Mouse (Mus musculus): ENCODE data around the gene Rras2.

Rras2 gene

DNA sequence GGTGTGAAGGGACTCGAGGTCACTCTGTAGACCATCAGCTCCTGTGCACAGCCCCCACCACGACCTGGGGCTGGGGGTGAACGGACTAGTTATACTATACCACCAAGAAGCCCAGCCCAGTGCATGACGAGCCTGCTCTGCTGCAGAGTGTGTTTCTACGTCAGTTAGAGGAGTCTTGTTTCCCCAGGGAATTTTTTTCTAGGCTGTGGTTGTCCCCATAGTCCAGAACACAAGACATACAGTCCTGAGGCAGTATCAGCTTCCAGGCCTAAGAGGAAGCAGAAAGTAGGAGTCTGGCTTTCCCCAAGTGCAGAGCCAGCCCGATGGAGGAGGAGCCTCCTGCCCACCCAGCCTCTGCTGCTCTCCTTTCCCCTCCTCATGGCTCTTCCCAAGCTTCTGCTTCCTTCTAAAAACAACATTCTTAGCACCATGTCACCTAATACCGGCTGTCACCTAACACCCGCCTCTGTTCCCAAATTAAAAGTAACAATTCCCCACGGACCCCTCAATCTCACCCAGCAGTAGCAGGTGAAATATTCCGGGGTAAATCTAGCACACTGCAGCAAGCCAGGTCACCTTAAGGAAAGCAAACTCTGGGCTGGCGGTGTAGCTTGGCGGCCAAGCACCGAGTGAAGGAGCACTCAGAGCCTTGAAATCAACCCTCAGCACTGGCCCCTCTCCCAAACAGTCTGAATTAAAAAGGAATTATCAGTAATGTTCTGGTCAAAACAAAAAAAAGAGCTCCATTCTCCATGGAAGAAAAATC, 45.5 kb downstream of the Rras2 start:
- peak in 1 of 2 experiments; percentile 41 for DNase-seq (ENCODE audit: low spot score in 2 of 2)

DNA sequence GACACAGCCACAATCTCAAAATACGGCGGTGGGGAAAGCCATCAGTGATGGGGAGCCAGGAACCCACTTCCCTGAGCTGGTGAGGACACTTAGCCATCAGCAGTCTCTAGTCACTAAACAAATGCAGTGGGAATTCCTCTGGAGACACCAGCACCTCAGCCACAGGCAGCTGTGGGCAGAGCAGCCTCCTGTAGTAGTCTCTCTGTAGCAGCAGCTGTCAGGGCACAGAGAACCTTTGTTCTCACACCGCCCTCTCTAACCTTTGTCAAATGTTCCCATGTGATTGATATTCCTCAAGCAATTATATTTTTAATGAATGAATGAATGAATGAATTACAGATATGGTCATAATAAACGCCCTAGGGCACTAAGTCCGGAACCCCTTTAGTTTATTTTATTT, 46.2 kb downstream of the Rras2 start:
- DNase-seq (ENCODE audit: low spot score in 2 of 2): no peak

DNA sequence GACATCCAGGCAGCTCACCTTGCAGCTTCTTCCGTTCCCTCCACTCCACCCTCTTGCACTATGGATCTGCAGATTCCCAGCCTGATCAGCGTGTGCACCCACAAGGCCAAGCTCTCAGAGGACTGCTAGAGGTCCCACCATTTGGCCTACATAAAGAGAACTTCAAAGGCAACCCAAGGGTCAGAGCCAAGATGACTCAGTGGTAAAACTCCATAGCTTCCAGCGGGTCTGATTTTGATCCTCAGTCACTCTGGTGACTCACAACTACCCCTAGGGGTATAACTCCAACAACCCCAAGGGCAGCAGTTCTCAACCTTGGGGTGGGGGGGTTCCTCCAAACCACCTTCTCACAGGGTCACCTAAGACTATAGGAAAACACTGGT, 47.1 kb downstream of the Rras2 start:
- DNase-seq (ENCODE audit: low spot score in 2 of 2): no peak

DNA sequence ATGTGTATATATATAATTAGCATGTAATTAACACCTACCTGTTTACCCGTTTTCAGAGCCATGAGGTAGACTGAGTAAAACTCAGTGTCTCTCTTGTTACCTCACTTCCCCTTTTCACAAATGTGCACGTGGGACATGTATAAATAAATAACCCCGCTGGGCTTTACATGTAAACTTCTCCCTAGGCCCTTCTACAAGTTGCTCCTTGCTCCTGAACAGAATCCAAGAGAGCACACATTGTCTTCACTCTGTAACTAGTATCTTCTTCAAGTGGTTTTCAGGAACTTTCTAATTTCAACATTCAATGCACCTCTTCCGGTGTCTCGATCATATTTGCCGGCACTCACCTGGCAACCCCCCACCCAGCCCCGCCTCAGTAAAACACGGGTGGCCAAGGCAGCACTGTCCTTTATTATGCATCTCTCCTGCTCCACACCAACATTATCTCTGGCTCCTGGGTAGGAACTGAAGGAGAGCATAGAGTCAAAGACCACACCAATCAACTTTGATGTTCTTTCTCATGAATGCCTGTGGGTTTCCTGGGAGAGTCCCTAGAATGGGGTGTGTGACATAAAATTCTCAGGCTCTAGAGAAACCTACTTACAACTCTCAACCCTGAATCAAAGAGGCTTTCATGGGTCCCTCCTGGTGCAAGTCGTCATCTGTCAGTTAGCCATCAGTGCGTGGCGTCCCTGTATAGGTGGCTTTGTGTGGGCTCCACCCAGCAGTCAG, 47.7 kb downstream of the Rras2 start:
- DNase-seq (ENCODE audit: low spot score in 2 of 2): no peak

DNA sequence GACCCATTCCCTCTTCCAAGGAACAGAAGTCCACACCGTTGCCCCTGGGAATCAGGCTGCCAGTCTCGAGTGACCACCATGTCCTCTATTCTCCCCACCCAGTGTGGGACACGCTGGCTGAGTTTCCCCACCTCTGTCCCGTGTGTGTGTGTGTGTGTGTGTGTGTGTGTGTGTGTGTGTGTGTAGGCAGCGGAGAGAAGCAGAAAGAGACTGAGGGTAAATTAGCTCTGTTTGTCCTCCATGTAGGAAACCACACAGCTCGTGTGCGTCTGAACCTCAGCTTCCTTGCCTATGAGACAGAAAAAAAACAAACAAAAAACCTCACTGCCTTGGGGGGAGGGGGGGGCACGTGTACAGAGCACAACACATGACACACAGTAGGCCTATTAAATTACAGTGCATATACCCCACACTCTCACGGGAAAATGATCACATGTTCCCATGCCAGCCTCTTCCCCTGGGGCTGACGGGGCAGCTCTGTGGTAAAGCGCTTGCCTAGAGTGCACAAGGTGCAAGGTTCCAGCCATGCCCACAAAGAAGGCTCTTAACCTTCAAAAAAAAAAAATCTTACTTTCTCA, 48.5 kb downstream of the Rras2 start:
- DNase-seq (ENCODE audit: low spot score in 2 of 2): no peak

DNA sequence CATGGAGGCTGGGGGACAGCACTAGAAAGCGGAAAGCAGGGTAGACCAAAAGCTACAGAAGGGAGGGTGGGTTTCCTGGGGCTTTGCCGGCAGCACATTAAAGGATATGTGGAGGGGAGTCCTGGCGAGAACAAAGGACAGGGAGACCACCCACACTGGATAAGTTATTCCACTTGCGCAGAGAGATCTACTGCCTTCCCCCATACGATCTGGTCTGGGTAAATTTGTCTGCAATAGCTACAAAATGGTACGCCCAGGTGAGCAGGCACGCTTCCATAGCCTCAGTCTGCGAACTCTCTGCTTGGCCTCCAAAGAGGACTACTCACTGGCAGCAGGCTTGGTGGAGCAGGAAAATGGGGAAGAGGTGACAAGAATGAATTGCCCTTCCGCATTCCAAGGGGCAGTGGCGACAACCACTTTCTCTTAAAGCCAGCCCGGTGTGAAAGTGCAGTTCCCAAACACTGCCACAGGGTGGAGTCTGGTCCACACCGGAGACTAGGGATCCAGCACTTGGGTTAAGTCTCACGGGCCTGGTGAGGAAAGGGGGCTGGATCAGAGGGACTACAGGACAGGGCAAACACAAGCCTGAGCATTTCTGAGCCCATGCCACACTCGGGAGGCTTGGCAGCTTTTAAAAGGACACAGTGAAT, 50.9 kb downstream of the Rras2 start:
- DNase-seq (ENCODE audit: low spot score in 2 of 2): peak; percentile 89 to 90

DNA sequence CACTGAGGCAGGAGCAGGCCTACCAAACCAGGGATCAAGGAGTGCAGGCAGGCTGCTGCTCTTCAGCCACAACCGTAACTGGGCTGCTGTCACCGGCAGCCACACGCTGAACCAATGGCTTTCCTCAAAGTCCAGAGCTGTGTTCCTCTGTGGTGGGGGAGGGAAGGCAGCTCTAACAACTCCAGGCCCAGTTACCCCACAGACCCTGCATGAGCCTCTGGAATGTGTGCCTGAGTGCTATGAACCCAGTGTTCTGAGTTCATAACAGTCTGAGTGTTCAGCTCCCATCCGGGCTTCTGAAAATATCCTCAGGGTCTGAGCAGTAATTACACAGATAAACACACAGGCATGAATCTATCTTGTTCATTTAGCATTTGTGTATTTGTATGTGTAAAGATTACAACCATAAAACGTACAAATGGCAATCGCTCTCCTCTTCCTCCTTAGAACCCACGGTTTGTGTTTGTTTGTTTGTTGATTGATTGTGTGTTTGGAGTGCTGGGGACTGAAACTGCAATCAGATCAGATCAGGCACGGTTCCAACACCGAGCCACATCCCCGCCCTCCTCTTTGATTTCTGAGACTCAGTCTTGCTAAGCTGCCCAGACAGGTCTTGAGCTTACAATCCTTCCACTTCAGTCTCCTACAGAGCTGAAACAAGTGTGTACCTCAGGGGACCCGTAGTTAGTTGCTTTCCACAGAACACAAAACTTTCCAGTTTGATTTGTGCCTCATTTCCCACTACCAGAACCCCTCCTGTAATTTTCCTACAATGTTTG, 52.0 kb downstream of the Rras2 start:
- DNase-seq (ENCODE audit: low spot score in 2 of 2): no peak

DNA sequence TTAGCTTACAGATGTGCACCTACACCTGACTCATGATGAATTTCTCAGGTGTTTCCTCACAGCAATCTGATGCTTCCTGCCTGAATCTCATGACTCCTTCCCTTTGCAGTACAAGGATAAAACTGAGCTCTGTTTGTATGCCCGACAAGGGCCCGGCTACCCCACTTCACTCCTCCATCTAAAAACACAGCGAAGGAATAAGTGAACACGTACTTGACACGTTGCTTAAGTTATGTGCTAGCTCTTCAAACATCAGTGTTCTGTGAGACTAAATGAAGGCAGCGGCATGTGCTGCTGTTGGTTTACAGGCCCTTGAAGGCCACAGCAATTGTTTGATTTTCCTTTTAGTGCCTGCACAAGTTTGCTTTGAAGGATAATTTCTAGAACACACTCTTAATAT, 53.6 kb downstream of the Rras2 start:
- DNase-seq (ENCODE audit: low spot score in 2 of 2): no peak

DNA sequence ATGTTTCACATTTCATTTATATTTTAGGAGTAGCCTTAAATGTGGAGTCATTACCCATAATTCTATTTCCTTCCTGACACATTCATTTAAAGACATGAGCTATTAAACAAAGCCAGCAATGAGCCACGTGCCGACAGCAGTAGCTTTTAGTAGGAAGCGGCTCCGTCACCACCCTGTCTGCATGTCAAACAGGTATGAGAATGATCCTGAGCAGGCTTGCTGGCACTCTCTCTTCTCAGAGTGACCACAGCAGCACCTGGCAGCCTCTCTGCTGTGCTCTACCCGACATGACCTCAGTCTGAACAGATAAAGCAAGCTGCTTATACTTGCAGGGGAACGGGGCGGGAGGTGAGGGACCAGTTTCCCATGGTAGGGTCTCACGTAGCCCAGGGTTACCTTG, 54.0 kb downstream of the Rras2 start:
- DNase-seq (ENCODE audit: low spot score in 2 of 2): no peak

DNA sequence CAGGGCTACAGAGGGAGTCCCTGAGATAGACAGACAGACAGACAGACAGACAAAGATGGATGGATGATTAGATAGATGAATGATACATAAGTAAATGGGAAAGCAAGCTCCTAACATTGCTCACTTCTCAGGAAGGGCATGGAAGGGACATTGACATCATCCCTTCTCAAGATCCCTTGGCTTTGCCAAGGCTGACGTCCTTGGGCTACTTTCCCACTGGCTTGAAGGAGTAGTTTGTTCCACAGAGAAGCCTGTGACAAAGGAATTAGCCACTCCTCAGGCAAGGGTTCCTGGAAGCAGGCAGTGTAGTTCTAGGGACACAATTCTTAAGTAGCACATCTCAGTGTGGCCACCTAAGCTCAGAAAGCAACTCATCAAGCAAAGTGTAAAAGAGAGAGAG, 55.1 kb downstream of the Rras2 start:
- DNase-seq (ENCODE audit: low spot score in 2 of 2): no peak

DNA sequence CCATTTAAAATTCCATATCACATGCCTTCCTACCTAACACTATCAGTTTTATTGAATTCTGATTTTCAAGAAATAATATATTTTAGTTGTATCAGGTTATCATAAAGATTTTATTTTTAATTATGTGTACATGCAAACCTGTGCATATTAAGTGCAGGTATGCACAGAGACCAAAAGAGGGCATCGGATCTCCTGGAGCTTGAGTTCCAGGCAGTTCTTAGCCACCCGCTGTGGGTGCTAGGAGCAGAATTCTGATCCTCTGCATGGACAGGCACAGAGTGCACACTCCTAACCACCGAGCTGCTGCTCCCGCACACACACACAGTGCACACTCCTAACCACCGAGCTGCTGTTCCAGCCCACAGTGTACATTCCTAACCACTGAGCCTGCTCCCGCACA, 57.1 kb downstream of the Rras2 start:
- no peak for DNase-seq (ENCODE audit: low spot score in 2 of 2)

DNA sequence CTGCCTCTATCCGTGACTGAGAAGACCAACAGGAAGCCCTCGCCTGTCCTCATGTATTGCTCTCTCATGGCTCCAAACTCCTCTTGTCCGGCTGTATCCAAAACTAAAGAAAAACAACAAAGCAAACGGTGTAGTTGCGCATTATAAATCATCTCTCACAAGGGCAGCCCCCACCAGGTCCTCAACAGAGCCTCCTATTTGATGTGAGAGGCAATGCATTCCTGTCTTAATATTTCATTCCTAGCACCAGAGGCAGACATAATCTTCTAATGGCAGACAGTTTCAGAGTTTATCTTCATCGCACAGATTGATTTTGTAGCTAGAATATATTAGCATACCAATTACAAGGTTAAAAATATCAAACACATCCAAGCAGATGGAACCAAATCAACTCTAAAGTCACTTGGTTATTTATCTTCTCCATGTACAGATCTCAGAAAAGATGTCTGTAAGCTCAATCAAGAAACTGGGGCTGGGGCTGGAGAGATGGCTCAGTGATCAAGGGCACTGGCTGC, 58.6 kb downstream of the Rras2 start:
- no peak for DNase-seq (ENCODE audit: low spot score in 2 of 2)

DNA sequence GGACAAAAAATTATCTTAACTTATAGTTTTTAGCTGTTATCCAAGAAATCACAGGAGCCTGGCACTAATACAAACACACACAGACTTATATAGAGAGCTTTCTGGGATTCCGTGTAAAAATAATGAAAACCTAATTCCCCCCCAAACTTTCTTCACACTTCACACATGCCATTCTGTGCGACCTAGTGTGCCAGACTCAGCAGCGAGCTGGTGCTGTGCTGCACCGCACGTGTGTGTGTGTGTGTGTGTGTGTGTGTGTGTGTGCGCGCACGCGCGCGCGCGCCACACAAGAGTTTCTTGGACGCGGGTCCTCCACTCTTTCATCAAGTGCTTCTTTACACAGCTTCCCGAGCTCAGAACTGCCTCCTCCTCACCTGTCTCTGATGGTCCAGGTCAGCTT, 59.4 kb downstream of the Rras2 start:
- no peak for DNase-seq (ENCODE audit: low spot score in 2 of 2)

DNA sequence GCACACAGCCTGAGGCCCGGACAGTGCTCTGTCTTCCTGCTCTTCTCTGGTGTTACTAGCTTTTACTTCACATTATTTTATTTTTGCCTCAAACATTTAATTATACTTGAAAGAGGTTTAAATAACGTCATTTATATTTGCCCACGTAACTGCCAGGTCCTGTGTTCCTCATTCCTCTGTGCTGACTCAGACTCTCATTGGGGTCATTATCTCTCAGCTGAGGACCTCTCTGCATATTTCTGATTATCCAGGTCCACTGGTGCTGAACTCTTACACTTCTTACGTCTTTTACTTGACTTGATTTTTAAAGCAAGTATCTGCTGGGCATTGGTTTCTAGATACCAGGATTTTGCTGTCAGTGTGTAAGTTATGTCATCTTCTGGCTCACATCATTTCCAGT, 63.9 kb downstream of the Rras2 start:
- no peak for DNase-seq (ENCODE audit: low spot score in 2 of 2)

DNA sequence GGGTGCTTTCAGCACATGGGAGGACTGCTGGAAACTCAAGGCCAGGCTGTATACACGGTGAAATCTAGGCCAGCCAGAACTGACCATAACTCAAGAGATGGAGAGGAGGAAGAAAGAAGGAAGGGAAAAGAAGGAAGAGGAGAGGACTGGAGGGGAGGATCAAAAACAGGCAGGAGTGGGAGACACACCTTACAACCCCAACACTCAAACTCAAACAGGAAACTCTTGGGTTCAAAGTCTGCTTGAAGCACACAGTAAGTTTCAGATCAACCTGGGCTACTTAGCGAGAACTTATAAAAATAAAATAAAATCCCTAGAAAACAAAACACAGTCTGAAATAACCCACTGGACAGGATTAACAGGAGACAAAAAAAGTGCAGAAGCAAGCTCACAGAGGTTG, 71.8 kb downstream of the Rras2 start:
- no peak for DNase-seq (ENCODE audit: low spot score in 2 of 2)

DNA sequence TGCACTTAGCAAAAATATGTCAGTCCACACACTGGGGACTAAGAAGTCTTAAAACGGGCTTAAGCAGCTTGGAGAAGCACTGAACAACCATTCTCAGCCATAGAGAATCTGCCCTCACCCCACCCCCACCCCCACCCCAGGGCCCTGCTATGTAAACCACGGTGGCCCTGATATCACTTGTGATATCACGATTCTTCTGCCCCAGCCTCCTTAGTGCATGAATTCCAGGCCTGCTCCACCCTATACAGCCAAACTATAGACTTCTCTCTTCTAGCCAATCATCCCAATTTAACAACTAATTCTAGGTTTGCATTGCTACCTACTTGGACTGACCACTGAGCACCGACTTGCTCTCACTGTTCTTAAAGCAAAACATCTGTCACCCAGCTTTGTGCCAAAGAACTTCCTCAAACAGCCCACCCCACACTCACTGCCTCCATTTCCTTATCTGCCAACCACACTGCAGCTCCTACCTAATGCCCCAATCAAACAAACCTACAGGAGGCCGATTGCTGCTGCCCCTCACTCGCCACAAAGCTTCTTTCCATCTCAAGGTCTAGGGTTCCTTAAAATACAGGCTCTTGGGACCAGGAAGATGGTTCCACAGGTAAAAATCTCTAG, 73.5 kb downstream of the Rras2 start:
- DNase-seq (ENCODE audit: low spot score in 2 of 2): no peak

DNA sequence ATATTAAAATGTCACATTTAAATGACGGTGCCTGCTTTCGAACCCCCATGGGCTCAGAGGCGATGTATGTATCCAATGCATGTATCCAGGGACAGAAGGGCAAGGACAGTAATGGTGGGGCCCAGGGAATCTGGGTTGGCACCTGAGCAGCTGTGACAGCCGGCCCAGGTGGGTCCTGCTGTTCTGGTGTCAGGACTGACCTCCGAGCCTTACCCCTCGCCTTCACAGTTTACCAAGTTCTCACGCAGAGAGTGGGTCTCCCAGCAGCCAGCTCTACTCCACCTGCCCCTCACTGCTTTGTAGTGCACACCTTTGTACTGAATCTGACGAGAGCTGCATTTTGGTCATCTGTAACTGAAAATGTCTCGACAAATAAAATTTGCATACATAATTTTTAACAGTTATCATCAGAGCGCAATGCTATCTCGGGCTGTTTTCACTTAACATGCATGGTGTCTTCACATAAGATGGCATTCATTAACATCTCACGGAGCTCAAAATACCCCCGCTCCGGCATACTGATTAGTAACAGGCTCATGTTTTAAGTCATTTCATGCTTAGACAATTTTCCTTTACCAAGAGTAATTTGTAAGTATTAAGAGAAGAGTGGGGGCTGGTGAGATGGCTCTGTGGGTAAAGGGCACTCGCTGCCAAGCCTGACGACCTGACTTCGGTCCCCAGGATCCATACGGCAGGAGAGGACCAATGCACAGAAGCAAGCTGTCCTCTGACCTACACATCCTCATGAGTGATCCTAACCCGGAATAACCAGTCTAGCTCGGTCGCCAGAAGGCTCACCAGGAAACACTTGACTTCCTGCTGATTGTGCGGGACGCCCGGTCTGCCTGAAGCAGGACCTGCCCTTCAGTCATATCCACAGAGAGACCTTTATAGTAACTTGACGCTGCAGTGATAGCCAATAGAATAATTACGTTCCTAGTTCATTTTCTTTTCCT, 74.3 kb downstream of the Rras2 start:
- DNase-seq (ENCODE audit: low spot score in 2 of 2): no peak

DNA sequence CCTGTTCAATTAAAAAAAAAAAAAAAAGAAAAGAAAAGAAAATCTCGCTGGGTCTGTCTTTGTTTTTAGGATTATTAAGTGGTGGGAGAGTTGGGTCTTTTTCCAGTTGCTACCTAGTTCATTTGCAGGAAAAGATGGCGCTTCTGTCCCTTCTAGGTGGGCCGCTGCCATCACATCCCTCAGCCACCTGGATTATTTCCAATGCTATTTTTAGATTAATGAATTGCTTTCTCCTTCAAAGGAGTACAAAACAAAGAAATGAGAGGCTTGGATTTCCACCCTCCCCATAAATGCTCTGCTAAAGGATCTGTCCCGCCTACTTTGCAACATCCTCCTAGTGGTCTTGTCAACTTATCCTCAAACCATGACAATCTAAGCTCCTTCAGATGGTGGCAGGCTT, 76.2 kb downstream of the Rras2 start:
- DNase-seq (ENCODE audit: low spot score in 2 of 2): no peak

DNA sequence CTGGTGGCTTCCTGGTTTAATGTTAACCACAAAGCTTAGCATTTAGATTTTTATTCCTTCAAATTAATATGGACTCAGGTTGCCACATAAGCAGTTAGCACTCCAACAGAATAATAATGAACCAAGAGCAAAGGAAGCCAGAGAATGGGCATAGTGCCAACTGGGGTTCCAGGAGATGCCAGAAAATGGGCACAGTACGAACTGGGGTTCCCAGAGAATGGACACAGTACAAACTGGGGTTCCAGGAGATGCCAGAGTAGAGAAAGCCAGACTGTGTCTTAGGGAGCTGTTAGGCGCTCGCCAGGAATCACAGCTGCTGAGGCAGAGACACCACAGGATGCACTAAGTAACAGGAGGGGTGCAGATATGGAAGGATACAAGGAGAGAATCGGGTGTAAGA, 80.3 kb downstream of the Rras2 start:
- DNase-seq (ENCODE audit: low spot score in 2 of 2): no peak

DNA sequence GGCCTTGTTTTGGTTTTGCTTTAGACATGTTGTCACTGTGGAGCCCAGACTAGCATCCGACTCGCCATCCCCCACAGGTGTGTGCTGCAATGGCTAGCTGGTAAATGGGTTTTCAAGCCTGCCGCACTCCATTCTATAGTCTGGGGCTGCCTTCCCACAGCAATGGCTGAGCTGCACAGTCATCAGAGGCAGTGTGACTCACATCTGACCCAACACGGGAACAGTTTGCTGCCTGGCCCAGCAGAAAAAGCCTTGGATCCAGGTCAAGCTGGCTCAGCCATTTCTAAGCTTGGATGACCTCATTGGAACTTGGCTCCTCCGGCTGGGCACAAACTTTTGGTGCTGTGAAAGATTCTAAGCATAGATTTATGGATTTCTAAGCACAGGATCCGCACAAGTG, 88.0 kb downstream of the Rras2 start:
- DNase-seq (ENCODE audit: low spot score in 2 of 2): peak in 1 of 2 experiments; percentile 43

All from right cerebral cortex, adult 2 months (tissue).